Mouse (Mus musculus): Measurements from ENCODE around the gene Gcsh.

The Gcsh gene

DNA sequence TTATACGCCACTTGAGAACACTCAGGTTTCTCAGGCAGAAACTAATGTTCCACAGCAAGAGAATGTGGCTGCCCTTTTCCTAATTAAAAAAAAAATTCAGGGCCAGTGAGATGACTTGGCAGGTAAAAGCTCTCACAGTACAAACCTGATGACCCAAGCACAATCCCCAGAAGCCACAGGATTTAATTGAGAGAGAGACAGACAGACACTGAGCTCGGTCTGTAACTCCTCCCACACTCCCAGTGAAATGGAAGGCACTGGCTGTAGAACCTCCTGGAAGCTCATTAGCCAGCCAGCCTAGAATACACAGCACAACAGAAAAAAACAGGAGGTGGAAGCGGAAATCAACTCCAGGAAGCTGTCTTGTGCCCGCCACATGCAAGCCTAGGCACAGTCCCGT is 17.7 kb downstream of the Gcsh start:
- DNase-seq: peak; percentile 41

DNA sequence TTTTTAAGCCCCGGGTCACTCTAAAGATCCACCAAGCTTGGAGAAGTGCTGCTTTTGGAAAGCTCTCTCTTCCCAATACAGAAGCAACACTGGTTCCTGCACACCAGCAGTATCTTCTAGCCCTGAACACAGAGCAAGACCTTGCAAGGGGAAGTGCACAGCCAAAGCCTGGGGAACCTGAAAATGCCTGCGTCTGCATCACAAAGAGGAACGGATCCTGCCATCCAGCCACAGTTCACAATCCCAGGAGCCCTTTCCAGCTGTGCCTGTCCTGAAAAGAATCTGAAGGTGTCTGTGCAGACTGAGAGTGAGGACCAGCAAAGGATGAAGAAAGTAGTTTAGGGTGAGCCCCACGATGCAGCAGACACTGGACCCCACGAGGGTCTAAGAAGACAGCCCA is 18.3 kb downstream of the Gcsh start:
- no peak for DNase-seq

DNA sequence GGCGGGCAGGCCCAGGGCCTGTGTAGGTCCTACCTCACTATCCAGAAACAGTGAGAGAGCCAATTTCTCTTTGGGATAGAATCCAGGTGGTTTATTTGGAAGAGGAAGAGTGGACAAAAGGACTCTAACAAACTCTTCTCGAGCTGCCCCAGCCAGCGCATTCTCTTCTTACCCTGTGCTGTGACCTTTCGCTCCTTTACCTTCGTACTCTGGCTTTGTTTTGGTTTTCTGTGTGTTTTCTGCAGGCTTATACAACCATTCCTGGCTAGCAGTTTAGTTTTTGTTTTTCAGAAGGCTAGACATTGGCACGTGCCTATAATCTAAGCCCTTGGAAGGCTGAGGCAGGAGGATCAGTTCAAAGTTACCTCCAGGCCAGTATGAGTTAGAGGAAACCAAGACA is 23.8 kb downstream of the Gcsh start:
- no peak for DNase-seq

DNA sequence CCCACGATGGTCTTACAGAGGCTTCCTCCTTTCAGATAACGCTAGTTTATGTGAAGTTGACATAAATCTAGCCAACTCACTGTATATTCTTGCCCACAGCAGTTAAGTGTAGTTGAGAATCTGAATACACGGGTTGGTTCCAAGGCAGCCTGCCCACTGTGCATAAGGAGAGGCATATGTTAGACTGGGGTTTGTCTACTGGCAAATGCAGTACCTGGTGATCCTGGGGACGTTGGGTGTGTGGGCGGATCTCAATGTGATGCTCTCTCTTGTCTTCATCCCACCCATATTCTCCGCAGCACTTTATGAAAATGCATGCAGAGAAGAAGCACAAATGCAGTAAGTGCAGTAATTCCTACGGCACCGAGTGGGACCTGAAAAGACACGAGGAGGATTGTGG is 38.9 kb downstream of the Gcsh start:
- DNase-seq: no peak

DNA sequence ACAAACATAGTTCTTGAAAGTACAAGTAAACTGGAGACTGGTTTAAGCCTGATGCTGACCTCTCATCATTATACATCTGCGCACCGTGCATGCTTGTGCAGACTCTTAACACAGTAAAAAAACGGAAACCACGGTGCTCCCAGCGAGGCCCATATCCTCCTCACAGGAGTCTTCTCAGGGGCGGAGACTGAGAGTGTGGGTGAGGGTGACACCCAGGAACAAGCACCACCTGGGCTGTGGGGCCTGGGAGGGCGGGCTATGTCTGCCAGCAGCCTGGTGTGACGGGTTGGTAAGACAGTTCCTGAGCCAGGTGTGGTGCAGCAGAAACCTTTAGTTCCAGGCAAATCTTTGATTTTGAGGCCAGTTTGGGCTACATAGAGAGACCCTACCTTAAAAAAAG is 40.9 kb downstream of the Gcsh start:
- DNase-seq: no peak

DNA sequence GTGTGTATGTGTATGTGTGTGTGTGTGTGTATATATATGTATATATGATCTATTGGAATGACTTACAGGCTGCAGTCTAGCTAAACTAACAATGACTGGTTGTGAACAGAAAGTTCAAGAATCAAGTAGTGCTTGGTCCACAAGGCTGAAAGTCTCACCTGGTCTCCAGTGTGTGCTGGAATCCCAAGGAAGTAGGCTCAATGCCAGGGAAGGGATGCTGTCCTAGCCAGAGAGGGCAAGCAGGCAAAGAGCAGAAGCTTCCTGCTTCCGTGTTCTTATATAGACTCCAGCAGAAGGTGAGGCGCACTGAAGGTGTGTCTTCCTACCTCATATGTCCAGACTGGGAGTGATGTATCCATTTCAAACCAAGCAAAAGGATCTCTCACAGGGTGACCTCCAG is 41.6 kb downstream of the Gcsh start:
- DNase-seq: peak; percentile 22

DNA sequence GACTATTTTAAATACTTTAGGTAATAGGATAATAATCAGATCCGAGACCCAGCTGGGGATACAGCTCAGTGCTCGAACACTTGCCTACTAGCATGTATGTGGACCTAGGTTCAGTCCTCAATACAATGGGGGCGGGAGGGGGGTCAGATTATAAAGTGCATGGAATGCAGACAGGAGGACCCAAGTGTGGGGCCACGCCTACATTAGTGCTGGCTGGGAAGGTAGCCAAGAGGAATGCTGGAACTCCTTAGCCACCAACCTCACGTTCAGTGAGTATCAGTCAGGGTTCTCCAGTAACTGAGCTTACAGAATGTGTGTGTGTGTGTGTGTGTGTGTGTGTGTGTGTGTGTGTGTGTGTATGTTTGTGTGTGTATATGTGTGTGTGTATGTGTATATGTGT is 42.0 kb downstream of the Gcsh start:
- peak; percentile 63 for DNase-seq

DNA sequence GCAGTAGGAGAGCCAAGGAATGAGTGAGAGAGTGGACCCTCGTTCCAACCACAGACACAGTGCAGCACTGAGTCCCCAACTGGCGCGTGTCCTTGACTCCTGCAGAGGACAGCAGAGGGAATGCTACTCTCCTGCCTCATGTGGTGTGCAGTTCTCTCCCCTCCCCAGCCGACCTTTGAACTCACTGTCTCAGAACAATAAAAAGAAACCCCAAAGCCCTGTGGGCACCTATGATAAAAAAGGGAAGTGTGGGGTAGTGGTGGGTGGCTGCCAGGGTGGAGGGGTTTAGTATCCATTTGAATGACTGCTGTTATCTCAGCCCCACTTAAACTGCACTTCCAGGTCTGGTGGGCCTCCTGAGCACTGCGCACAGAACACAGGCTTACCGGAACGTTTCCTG is 45.7 kb downstream of the Gcsh start:
- no peak for DNase-seq

DNA sequence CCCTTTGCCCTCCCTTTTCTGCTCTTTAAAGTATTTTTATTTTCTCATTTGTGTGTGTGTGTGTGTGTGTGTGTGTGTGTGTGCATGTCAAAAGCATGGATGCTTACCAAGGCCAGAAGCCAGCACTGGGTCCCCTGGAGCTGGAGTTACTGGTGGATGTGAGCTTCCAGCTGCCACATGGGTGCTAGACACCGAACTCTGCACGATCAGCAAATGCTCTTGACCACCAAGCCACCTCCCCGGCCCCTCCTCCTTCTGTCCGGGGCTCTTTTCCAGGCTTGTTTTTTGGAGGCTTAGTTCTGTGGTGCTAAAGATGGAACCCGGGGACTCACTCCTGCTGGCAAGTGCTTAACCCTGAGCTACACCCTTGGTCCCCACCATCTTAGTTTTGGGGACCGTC is 46.5 kb downstream of the Gcsh start:
- DNase-seq: peak; percentile 20

DNA sequence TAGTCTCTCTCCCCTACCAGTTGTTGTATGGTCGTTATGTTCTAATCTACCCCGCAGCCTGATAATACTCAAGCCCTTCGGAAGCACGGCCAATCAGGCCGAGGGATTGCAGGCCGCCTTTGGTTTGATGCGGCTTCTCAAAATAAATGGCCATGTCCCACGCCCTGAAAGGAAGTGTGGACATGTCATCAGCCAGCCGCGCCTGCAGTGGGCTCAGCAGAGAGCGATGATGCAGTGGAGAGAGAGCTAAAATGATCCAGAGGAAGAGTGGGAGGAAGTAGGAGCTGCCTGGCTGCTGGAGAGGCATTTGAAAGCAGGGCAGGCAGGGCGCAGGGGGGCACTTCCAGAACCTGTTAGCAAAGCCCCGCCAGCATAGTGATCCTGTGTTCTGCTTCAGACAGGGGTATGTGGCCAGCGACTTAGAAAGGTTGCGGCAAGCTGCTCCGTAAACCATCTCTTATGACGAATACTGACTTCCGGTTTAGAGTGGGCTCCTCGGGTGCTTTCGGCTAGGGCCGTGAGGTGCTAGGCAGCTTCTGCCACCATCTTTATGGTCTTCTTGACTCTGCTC is 47.0 kb downstream of the Gcsh start:
- peak; percentile 9 for DNase-seq

DNA sequence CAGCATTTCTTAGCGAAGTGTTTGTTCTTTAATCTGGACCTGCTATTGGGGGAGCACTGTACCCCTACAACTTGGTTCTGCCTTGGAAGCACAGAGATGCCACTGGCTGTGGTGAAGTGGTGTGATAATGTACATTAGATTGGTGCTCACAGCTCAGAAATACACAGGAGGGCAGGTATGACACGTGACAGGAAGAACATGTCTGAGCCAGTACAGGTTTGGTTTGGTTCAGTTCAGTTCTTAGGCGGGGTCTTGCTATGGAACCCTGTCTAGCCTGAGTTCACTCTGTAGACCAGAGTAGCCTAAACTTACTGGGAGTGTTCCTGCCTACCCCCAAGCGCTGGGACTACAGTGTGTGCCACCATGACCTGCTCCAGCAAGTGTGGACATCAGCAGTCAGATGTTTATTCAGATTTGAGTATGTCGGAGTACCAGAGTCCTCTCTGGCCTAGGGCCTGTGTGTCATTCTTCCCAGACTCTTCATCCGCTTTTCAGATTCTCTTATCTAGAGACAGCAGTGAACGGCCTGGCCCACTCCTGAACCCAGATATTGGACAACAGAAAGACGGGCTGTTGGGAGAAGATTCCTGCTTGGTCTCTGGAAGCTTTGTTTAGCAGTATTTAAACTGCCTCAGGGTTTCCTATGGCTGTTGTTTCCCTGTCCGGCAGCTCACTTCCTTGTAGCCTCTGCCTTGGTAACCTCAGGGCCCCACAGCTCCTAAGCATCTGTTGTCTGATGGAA is 48.0 kb downstream of the Gcsh start:
- DNase-seq: no peak

DNA sequence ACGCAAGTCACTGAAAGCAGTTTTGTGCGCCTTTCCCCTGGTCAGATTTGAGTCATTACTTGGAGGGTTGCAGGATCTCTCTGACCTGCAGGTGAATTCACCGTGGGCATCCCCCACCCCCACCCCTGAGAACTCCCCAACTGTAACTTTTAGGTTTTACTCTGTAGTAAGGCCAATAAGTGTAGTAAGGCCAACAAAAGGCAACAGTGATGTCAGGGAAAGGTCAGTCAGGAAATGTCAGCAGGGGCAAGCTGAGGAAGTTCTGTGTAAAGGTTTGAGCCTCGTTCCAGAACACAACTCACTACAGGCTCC is 49.0 kb downstream of the Gcsh start:
- no peak for DNase-seq

DNA sequence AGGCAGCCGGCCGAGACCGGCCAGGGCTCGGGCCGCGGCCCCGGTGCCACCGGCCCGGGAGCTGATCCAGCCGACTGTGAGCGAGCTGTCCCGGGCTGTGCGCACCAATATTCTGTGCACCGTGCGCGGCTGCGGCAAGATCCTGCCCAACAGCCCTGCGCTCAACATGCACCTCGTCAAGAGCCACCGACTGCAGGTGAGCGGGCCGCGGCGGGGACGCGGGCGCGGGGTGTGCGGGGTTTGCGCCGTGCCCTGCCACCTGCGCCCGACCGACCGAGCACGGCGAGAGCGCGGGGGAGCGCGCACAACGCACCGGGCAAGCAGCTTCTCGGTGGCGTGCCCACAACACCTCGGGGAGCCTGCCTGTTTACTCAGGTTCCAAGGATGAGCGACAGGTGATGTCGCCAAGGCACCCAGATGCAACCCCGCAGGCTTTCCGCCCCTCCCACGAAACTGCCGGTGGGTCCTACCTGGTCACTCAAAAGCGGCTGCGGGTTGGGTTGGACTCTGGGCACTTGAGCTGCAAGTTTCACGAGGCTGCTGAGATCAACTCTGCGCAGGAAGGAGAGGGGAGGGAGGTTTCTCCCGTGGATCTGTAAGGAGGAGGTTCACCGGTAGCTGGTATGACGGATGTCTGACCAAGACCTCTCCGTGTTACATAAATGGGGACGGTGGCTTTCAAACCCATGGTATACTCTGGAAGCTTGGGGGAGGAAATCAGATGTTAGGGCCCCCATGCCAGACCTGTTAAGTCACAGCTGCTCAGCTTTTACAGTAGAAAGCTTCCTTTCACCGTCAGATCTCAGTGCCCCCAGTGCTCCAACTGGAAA is 49.6 kb downstream of the Gcsh start:
- DNase-seq: peak; percentile 46

DNA sequence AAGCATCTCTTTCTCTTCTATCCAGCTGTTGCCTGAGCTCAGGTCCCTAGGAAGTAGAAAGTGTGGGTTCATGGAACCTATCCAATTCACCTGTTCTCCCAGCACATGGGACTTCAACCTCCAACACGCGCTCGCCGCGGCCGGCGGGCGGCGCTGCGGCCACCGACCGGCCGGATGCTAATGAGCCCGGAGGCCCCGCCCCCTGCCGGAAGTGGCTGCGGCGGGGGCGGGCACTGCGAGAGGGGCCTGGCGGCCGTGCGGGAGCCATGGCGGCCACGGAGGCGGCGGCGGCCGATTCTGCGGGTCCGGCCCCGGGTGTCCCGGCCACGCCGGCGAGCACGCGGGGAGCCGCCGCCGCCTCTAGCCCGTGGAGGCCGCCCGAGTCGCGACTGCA is 50.2 kb downstream of the Gcsh start, which contains the start of gene Atmin:
Atmin (plus strand) TSS at position 233 of the 394 bp plus-strand sequence.
- DNase-seq: peak; percentile 95

DNA sequence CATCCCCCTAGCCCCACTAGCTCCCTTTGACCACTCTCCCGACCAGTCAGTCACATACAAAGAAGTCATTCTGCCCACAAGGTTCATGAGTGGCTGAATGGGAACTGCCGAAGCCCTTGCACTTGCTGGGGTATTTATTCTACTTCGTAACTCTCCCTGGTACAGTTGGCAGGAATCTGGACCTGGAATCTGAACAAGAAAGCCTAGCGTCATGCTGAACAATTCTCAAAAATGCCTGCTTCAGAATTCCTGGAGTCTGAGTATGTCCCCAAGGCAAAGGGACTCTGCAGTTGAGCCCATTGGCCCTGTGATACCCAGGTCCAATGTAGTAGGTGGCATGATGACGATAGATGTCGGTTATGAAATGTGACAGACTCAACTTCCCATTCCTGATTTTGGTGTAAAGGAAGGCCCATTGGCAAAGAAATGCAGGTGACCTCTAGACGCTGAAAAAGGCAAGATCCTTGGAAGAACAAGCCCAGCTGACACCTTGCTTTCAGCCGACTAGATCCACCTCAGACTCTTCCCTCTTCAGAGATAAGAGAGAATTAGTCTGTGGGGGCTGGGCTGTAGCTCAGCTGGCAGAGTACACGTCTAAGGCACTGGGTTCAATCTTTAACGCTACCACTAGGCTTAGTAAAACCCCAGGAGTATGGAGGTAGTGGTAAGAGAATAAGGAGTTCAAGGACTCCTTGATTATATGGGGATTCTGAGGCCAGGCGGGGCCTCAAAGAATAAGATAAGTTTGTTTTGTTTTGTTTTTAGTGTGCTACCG is 50.9 kb downstream of the Gcsh start:
- no peak for DNase-seq

DNA sequence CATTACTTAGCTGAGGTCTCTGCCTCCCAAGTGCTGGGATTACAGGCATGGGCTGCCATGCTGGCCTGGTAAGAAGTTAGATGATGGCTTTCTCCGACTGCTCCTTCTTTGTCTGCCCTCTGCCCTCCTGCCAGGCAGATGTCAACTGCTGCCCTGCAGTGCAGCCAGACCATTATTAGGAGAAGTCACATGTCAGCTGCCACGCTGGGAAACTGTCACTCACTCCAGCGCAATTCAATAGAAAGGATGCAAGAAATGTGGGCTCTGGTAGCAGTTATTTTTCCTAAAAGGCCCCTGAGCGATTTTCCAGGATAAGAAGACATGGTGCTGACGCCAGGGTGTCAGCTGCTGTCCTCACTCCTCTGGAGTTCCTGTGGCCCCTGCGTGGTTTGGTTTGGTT is 57.8 kb downstream of the Gcsh start:
- DNase-seq: no peak

DNA sequence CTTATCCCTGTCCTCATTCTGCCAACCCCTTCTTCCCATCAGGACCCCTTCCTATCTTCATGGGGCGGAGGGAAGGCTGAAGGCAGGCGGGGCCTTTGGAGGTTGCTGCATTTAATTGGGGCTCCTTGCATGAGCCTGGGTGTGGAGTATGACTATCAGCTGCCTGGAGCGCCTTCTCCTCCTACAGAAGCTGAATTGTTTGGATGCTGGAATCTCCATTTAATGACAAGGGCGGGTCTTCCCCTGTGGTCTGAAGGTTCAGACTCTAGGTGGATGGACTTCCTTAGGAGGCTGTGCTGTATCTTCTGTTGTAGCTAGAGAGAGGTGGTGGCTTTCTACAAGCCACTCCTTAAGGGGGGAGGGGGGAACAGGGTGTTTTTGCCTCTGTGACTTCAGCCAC is 58.4 kb downstream of the Gcsh start:
- no peak for DNase-seq

Measured in kidney, postnatal 14 days (tissue).